Mouse (Mus musculus) lung, postnatal 14 days (tissue): ENCODE measurements at regions not wholly inside any gene's neighbourhood (a gene's known extent, or its start where the extent isn't known, plus 50 kb on each side); places are given as distances from the start of the nearest gene placed in this dataset.
A peak's percentile ranks its signal among the peaks of the same experiment; 100 is the strongest.

Source experiments
- DNase-seq: peaks from one replicate; pipeline ENCODE4 v3.0.0; 2021

DNA sequence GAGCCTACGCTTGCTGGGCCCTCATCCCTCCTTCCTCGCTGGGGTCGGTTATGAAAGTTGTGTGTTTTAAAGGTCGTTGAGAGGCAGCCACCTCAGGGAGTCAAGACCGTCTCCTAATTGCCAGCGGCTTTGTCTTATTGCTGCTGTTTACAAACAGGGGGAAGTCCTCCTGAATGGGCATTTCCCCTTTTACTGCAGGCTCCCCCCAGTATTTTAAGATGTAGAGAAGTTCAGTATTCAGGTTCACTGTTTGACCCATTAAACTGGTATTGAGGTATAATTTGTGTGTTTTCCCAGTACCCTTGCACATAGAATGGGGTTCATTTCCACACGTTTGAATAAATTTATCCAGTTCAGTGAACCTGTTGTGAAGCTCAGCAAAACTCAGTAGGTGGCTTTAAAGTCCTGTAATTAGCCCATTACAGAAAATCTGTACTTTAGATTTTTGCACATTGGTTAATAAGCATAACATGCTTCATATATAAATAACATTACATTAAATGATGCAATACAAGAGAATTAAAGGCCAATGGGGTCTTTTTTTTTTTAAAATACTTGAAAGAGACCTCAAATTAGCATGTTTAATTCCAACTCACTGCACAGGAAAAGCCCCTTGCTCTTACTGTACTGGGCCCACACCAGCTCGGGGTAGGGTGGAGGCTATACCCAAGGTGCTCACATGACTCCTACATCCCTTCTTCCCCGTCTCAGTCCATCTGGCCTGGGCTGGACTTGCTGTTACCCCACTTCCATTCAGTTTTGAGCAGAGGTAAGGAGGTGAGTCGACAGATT lies 63.7 kb downstream of the Nkx2-1 start:
- no peak for DNase-seq

DNA sequence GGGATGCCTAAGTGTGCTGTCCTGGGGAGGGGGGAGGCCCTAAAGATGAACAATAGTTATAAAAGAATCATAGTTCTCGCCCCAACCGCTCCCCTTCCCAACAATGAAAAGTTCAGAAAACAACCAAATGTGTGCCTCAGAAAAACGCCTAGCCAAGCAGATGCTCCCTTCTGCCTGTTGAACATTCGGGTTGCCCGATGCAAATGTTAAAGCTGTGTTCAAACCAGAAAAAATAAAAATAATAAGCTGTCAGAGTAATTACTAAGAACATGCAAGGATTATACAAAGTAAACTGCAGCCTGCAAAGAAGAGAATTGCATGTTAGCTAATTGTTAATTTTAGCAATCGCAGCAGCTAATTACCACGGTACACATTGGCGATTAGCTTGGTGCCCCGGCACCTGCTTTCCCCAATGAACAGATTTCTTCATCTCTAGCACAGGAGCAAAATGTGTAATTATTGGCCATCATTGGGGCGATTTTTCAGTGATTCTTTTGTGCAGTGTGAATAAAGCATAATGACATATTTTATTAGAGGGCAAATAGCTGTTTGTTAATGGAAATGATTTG lies 65.7 kb downstream of the Nkx2-1 start:
- no peak for DNase-seq

DNA sequence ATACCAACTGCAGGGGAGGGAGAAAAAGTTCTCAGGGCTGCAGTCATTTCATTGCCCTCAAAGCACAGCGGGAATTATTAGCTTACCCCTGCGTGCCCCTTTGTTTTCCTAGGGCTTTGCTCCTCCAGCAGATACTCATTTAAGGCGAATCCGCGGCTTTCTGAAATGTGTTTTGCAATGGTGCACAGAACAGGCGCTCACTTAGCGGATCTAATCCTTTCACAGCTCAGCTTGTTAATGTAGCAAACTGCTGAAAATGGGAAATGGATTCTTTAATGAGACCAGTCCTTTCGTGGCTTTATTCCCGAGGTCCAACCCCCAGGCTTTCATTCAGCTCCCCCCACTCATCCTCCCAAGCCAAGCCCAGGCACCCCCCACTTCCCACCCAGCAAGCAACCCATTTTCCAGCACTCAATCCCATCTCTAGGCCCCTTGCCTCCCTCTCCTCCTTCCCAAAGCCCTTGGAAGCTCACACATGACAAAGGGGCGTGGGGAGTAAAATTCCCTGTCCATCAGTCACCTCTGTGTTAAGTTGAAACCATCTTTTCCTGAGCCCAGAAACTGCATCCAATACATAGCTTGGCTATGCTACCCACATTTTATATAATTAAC lies 77.1 kb downstream of the Nkx2-1 start:
- DNase-seq = no peak

DNA sequence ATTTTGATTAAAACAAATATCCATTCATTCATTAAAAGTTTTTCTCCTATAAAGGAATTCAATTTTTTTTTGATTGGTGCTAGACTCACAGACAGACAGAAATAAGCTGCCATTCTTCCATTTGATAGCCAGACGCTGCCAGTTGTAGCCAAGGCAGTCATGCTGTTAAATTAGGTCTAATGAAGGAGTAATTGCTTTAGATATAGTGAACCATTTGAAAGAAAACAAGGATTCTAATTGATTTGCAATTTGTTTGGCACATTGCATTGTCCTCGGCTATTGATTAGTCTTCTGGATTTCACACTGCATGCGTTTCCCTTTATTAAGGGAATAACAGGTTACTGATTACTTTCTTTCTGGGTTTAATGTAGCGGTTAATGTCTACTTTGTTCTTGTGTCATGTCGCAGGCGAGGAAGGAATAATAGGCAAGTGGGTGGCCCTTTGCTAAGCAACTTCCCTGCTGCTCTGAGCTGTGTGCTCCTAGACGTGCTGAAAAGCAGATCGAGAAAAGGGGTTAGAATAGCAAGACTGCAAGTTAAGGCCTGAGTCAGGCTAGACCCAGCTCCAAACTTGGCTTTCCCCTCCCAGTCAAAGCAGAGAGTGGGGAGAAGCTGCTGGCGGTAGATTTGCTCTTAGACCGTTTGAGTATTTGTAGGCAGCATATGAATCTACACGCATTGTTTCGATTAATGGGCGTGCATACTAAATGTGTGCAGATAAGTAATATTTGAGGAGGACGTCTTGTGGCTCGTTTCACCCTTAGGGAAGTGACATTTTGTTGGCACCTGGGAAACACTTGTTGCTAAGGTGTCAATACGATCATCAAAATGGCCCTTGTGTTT lies 77.8 kb downstream of the Nkx2-1 start:
- no peak for DNase-seq

DNA sequence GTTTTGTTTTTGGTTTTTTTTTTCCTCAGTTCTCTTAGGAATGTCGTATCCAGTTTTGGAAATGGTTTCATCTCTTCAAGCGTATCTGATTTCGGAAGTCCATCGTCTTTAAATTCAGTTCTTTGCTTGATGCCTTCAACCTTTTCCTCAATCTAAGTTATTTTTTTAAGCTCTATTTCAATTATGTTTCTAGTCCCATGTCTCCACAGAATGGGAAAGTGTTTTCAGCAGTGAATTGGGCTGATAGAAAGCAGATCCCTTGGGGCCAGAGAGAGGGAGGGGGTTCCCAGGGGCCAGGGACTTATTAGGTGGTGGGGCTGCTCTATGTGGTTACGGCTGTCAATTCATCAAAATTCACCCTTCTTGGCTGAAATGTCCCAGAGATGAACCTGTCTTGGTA lies 78.8 kb downstream of the Nkx2-1 start:
- no peak for DNase-seq

DNA sequence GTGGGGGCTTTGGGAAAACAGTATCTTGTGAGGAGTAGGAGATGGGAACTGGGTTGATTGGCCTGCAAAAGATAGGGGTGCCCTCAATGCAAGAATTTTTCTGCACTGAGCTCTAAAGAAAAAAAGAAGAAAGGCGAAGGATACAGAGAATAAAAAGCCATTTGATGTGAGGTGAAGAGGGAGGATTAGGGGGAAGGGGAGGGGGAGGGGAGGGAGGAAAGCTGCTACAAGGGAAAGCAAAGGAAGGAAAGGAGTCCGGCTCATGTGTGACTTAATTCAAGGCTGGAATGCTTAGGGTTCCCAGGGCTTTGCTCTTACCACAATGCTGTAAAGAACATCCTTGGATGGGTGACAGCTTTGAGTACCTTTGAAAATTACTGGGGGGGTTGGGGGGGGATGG lies 79.4 kb downstream of the Nkx2-1 start:
- DNase-seq = no peak

DNA sequence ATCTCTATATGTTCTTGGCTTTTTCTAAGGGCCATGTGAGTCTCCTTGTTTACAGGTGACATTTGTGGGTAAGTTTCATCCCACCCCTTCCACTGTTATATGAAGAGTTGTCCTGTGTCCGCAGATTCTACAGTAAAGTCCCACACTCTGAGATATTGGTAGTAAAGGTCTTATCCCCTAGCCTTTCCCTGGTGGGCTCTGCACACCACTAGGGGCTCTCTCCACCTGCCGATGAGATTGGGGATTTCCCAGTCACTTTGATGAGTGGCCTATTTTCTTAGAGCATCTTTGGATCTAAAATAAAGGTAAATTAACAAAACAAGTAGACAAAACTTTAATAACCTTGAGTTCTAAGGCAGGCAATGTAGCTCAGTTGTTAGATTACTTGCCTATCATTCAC lies 86.4 kb downstream of the Nkx2-1 start:
- no peak for DNase-seq

DNA sequence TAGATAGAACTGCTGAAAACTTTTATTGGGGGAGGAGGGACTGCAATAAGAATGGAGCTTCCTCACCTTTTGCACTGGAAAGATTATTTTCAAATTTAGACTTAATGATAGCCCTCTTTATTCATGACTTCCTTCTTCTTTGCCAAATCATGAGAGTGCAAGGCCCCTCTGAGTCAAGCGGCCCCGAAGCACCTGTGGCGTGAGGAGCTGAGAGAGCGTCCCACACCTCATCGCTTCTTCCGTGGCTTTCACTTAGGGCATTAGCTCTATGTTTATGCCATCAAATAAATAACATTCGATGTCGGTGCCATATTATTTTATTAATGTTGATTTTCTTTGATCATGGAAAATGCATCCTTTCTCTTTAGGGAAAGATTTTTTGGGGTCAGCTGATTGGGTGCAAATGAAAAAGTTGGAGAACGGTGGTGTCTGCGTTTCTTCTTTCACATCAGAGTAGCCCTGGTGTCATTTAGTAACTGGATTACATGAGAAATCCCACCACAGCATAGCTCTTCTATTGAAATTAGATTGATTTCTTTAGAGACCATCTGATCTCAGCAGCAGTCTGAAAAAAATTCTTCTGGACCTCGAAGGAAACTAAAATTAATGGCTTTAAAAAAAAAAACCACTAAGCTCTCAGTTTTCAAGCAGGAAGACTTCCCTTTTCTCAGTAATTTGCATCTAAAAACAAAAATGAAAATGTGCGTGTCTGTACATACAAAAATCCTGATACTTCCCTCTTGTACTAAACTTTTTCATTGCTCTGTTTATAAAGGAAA lies 87.7 kb downstream of the Nkx2-1 start:
- DNase-seq = no peak

DNA sequence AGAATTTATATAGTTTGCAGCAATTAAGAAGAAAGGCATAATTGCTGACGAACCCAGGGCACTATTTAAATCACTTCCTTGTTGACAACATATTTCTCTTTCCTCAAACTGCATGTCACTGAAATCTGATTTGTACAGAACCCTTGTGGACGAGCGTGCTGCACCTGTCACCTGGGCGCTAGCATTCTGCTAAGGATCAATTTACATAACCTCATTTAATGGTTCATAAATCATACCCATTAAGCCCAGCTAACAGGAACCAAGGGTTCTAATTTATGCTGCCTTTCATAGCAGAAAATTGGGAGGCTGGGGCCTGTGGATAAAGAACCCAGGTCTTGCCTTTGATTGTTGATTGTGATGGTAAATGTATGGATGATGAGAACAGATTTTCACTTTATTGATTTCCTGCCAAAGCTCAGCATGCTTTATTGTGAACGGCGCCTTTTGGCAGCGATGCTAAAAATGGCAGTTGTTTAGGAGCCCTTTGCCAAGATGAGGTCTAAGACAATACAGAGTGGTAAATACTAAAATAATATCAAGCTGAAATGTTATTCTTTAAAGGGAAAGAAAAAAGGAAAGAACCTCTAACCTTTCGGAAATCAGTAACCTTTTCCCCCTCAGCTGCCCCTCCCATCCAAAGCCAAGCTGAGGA lies 95.4 kb downstream of the Nkx2-1 start:
- DNase-seq = no peak

DNA sequence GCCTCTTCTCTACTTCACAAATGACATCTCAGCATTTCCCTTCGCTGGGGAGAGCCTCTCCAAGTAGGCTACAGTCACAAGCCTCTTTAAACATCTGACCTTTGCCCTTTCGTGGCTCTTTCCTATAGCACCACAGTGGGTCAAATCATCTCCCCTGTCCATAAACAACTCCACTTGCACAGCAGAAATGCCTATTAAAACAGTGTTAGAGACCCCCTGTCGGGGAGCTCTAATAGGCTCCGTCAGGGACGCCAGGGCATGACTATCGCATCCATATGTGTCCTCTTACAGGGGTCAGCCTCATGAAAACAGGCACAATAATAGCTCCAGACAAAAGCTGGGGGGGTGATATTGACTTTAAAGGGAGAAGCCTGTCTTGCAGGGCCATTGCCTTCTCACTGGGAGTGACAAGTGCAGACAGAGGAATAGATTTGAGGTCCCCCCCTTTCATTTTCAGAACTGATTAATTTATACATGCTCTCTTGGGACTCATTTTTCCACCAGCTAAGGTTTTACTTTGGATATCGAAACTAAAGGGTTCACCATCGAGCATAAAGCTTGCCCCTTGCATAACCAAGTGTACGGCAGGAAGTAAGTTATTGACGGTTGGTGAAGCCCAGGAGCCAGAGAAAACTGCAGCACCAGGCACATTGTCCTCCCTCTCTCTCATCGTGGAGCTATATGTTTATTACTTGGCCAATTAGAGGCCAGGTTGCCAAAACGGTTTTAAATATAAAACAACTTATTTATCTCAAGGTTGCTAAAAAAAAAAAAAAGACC lies 94.6 kb upstream of the Mbip start:
- DNase-seq = no peak

DNA sequence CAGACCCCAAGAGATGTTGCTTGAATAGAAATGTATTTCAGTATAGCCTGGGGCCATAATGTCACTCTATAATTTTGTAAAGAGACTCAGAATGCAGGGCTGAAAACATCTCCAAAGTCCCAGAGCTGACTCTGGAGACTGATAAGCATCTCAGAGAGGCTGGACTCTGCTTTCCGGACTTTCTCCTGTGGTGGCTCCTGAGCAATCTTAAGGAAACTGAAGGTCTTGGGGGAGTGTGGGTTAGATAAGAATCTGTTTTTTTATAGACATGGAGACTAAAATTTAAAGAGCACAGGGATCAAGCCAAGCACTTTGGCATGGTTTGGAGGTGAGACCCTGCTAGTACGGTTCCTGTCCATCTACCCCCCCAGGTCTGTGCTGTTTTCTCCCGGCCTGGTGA lies 92.7 kb upstream of the Mbip start:
- DNase-seq = no peak

DNA sequence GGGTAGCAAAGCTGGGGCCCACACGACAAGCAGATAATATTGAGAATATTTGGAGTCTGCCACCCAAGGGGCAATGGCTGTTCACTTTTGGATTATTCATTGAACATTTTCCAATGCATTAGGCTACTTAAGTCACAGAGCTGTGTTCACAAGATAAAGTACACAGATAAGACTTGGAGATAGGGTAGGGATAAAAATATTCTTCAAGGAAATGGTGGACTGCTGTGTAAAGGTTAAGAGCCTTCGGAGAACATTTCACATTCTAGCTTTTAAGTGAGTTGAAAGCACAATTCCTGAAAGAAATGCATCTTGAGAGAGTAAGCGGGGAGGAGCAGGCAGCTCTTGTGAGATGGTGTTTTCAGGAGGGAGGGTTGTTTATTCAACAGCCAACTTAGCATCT lies 92.3 kb upstream of the Mbip start:
- no peak for DNase-seq

DNA sequence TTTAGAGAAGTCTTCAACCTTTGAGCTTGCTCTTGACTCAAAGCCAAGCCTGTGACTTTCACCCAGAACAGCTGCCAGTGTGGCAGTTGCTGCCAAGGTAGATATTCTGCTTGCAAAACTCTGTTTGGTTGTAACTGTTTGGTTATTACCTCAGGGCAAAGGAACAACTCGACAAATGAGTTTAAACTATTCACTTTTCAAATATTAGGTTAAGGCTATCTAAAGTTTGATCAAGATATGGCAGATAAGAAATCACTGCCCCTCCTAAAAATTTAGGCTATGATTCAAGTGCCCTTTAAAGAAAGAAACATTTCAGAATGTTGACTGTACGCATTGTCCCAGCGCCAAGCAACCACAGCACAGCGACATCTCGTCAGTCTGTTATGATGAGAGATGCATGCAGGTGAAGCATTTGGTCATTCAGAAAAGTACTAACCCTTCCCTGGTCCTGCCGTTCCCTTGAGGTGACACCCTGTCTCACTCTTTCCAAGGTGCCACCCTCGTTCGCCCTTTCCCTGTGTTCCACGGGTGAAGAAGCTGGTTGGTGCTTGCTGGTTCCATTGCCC lies 81.1 kb upstream of the Mbip start:
- peak; percentile 67 for DNase-seq

DNA sequence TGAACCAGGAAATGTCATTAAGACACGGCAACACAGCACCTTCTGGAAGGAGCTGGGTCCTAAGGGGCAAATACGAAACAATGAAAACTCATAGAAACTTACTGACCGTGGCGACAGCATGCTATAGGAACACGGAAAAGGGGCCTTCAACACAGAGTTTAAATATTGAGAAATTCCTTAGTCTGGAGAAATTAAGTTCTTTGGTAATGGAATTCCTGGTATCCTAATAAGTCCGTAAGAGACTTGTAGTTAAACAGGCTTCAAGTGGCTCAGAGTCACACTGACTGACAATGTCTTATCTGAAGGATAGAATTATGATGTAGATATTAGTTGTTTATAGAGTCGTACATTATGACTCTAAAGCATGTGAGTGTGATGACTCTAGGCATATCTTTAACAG lies 70.4 kb upstream of the Mbip start:
- DNase-seq = no peak

DNA sequence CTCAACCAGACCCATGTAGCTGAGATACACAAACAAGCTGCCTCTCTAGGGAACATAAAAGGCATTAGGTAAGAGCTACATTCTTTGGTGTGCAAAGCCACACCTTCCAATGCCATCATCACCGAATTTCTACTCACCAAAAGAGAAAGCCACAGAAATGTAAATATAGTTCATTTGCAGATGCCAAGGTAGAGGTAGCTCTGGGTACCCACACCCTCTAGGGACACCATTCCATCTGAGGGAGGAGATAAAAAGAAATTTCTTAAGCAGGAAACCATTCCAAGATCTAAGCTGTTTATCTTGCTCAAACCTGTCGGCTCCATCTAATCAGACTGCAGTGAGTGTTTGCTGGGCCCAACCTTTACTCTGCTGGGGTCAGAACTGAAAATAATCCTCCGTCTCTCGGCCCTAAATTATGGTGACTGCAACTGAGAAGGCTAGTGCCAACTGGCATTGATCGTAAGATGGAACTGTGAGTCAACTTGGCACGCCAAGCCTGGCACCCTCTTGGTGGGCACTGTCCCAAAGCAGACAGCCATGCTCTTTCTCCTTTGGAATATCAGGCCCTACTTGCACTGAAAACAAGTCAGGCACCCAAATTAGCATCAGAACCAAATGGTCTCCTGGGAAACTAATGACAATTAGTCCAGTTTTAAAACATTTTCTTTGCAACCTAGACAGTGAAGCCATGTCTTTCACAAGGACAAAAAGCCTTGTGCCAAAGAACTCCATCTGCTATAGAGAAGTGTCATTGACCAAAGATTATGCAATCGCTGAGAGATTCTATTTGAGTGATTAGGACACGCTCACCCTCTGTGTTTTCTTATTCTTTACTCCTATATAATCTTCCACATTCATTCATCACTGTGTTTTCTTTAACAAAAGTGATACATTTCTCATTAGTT lies 69.4 kb upstream of the Mbip start:
- DNase-seq = peak; percentile 32

DNA sequence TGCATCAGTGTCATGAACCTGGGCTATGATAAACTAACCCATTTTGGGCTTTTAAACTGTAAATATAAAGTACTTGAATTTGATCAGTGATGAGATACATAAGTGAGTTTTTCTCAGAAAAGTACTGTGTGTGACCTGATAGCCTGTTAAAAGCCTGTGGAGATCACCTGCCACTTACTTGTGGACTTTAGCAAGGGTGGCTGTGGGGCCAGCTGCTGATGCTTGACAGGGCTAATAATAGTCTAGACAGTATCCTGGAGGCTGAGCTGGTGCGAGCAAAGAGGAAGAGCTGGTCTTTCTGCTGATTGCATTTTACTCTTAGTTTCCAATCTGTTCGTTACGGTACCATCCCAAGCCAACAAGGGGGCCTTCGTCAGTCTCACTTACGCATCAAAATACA lies 60.0 kb upstream of the Mbip start:
- DNase-seq = no peak

DNA sequence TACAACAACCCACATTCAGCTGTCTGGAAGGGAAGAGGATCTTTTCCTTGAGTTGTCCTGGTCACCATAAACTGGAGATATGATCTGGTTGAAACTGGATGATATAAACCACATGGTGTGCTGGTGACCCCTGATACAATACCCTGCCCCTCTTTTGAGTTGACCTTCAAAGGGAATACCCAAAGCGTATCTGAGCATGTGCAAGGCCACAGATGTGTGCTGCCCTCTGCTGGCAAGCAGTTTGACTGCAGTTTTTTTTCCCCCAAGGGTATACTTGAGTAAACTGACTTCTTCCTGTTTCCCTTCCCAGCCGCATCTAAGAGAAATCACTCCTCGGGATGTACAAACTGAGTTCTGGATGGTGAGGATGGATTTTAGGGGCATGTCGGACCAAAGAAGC lies 59.1 kb upstream of the Mbip start:
- DNase-seq = peak; percentile 72

DNA sequence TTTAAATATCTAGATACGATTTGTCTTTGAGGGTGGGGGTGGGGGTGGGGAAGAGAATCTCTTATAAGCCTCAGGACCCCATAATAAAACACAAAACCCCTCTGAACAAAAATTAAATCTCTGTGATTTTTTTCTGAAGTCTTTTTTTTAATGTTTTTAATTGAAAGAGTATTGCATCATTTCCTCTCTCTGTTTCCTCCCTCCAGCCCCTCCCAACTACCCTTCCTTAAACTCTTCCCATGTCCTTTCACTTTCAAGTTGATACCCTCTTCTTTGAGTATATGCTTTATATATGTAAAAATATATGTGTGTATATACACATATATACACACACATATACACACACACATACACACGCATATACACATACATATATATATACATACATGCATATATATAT lies 58.6 kb upstream of the Mbip start:
- no peak for DNase-seq

DNA sequence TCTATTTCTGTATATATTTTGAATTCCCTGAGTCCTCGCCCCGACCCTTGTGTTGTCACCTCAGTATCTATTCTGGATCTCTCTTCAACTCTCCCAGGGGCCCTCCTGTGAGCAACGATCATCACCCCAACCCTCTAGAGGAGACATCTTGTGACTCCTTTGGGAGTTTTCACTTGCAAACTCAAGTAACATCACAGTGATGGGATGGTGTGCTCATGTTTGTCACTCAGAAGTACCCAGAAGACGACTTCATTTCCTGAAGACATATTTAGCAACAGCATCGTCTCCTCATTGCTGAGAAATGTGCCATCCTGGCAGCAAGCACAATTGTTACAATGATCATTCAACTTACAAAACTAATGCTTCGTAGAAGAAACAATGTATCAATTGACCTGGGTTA lies 57.9 kb upstream of the Mbip start:
- DNase-seq = no peak

DNA sequence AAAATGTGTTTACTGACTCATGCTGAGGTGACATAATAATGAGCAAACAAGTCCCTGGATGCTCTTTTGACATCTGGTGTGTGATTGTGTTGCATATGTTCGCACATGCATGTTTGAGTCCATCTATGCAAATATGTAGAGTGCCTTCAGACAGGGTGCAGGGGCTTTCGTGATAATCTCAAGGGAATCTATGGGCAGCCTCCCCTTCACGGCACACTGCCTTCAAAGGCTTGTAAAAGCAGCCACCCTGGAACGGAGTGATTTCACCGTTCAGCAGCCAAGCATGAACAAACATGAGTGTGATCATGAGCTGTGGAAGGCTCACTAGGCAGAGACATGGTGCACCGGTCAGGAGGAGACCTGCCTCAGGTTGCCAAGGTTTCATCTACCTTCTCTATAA lies 57.1 kb upstream of the Mbip start:
- no peak for DNase-seq
